Mouse (Mus musculus) liver, postnatal 0 days (tissue): Measurements from ENCODE around the gene Plcg1.
A peak's percentile ranks its signal among the peaks of the same experiment; 100 is the strongest.

Source experiments
- CTCF ChIP-seq: sonication (generic); IDR thresholded peaks from 2 replicates; pipeline ENCODE4 v1.5.1; 2016; ENCODE audit warnings: antibody characterized with exemption, low read depth
- EP300 ChIP-seq: IDR thresholded peaks from 2 replicates; pipeline ENCODE4 v1.6.1; 2016; ENCODE audit warnings: antibody characterized with exemption, low read depth, mild to moderate bottlenecking

DNA sequence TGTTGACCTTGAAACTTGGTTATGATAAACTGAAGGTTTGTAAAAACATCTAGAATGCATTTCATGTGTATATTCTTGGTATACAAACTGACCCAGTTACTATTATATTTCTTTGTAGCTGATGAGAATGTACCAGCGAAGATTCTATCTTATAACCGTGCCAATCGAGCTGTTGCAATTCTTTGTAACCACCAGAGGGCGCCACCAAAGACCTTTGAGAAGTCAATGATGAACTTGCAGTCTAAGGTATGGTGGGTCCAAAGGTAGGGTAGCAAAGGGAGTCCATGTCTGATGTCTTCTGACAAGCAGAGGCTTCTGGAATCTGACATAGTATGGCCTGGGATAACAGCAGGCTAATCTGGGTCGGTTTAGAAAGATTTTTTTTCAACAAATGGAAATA is 13.8 kb upstream of the Plcg1 start:
- TF ChIP-seq CTCF (peak; percentile 79), EP300 (no peak)
